8 mouse cellular contexts compared by ENCODE assay signal in the genomic region with DNA sequence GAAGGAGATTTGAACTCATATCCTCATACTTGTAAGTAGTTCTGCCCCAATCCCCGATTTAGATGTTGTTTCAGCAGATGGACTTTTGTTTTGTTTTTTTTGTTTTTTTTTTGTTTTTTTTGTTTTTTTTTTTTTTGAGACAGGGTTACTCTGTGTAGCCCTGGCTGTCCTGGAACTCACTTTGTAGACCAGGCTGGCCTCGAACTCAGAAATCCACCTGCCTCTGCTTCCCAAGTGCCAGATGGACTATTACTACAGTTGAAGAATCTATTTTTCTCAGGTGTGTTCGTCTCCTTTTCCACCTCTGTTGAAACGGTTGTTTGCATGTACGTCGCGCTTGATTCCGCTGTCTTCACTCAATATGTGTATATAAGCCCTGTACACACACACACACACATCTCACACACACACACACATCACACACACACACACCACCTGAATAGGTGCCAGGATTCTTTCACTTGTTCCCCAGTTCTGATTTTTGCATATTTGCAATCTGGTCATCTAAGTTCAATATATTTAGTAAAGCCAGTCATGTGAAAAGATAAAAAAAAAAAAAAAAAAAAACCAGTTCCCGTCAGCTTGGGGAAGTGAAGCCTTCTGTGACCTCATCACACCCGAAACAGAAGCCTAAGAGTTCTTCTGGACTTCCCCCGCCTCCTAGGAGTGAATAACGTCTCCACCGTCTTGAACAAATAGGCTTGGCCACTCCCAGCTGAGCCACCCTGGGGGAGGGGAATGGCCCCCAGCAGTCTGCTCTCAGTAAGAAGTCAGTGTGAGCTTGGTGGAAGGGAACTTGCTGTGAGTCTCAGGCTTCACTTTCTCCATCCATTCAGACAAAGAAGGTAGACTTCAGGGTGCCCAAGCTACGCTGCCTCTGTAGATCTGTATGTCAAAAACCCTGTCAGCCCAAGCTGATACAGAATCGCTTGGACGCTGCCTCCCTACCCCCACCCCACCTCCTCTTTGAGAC. TPM values are rescaled to one million over a fixed set of nuclear protein-coding genes. Genes with fewer than 3 reads are reported as not detected.
DNase-seq lines count a peak whose midpoint lies in the region; ATAC-seq and TF ChIP-seq lines count a peak whose summit lies in the region.

No protein-coding gene starts in this region.

- H3K4me3 ChIP-seq in heart, embryonic 11.5 days (ENCODE audit: low read depth, low read length), result no peak overlapping the region
- peak overlapping the region; percentile 8; the same call in 1 of the 2 replicates for H3K4me3 ChIP-seq in liver, embryonic 12.5 days
- H3K4me3 ChIP-seq in small intestine, adult 2 months (ENCODE audit: low read depth, low read length), result no peak overlapping the region
- no peak overlapping the region for H3K4me3 ChIP-seq in hindbrain, embryonic 16.5 days (ENCODE audit: low read length)

- no peaks in the 10 kb centered on the region for H3K9me3 ChIP-seq in heart, embryonic 11.5 days (replicated peaks; ENCODE audit: control insufficient read depth, low read length)
- H3K9me3 ChIP-seq in liver, embryonic 12.5 days (replicated peaks), result no peaks in the 10 kb centered on the region
- no peaks in the 10 kb centered on the region for H3K9me3 ChIP-seq in hindbrain, embryonic 16.5 days (ENCODE audit: control insufficient read depth, low read length)

- no peaks in the 10 kb centered on the region for H3K36me3 ChIP-seq in heart, embryonic 11.5 days (ENCODE audit: control insufficient read depth, insufficient read depth, low read length)
- no peaks in the 10 kb centered on the region for H3K36me3 ChIP-seq in liver, embryonic 12.5 days
- no peaks in the 10 kb centered on the region for H3K36me3 ChIP-seq in small intestine, adult 2 months (ENCODE audit: control insufficient read depth, insufficient read depth, low read length)
- no peaks in the 10 kb centered on the region for H3K36me3 ChIP-seq in hindbrain, embryonic 16.5 days (ENCODE audit: control insufficient read depth, insufficient read depth, low read length)

- 0 out of 2 replicates have a peak, but pooled peaks cover 4% of the 10 kb centered on the region for H3K4me1 ChIP-seq in heart, embryonic 11.5 days (ENCODE audit: control insufficient read depth, insufficient read depth, low read length)
- H3K4me1 ChIP-seq in liver, embryonic 12.5 days, result peaks cover 36% of the 10 kb centered on the region
- H3K4me1 ChIP-seq in small intestine, adult 2 months (ENCODE audit: control insufficient read depth, insufficient read depth, insufficient read length, low read length), result peaks cover 4% of the 10 kb centered on the region; the same call in 1 of the 2 replicates
- H3K4me1 ChIP-seq in hindbrain, embryonic 16.5 days (ENCODE audit: control insufficient read depth, insufficient read depth, low read depth, low read length), result peaks cover 9% of the 10 kb centered on the region

- no peak overlapping the region for H3K9ac ChIP-seq in heart, embryonic 11.5 days (ENCODE audit: low read depth, low read length)
- H3K9ac ChIP-seq in liver, embryonic 12.5 days, result peak overlapping the region; percentile 38
- no peak overlapping the region for H3K9ac ChIP-seq in hindbrain, embryonic 16.5 days (ENCODE audit: low read depth, low read length)

- no peak for TF ChIP-seq CTCF in small intestine, adult 2 months (IDR thresholded peaks at IDR 0.05; ENCODE audit: extremely low read depth, insufficient read length, insufficient replicate concordance, low read depth, low read length)

- no peak overlapping the region; the same call in 1 of the 2 replicates for H3K4me2 ChIP-seq in heart, embryonic 11.5 days
- H3K4me2 ChIP-seq in liver, embryonic 12.5 days, result peak overlapping the region; percentile 50
- H3K4me2 ChIP-seq in hindbrain, embryonic 16.5 days (ENCODE audit: low read length), result no peak overlapping the region

- TF ChIP-seq POLR2A in small intestine, adult 2 months (IDR thresholded peaks at IDR 0.05; ENCODE audit: low read depth, low read length), result no peak

- DNase-seq in heart, adult 18-20 months, result peak; percentile 46 to 84
- peak; percentile 52 for DNase-seq in adipocyte (ENCODE audit: low spot score)
- no peak for DNase-seq in c-Kit-positive CD71-positive TER-119-positive erythroid progenitor cells, embryonic 14.5 days (ENCODE audit: low spot score)
- DNase-seq in urinary bladder, postnatal 25 days (ENCODE audit: low spot score), result no peak

- no peak for ATAC-seq in heart, embryonic 11.5 days (replicated peaks; ENCODE audit: insufficient number of reproducible peaks, low FRiP score, low TSS enrichment)
- ATAC-seq in liver, embryonic 12.5 days, result no peak
- no peak for ATAC-seq in hindbrain, embryonic 16.5 days

- 46% methylated on average over 16 of the region's 16 CpGs for WGBS in heart, embryonic 11.5 days (ENCODE audit: insufficient replicate concordance)
- WGBS in liver, embryonic 12.5 days (ENCODE audit: insufficient replicate concordance), result 38% methylated on average over 16 of the region's 16 CpGs
- 33% methylated on average over 16 of the region's 16 CpGs for WGBS in small intestine, adult 2 months
- WGBS in hindbrain, embryonic 16.5 days, result 52% methylated on average over 16 of the region's 16 CpGs

- no peaks in the 10 kb centered on the region for H3K27me3 ChIP-seq in heart, embryonic 11.5 days (ENCODE audit: control insufficient read depth, insufficient read depth, low read length)
- H3K27me3 ChIP-seq in liver, embryonic 12.5 days (replicated peaks), result no peaks in the 10 kb centered on the region
- H3K27me3 ChIP-seq in small intestine, adult 2 months (ENCODE audit: control insufficient read depth, insufficient read depth, low read length), result no peaks in the 10 kb centered on the region
- no peaks in the 10 kb centered on the region for H3K27me3 ChIP-seq in hindbrain, embryonic 16.5 days (replicated peaks; ENCODE audit: control insufficient read depth, insufficient read depth, low read length)

- no peak overlapping the region for H3K27ac ChIP-seq in heart, embryonic 11.5 days (ENCODE audit: low read depth, low read length)
- peak overlapping the region; percentile 1; the same call in 1 of the 2 replicates for H3K27ac ChIP-seq in liver, embryonic 12.5 days
- peak overlapping the region; percentile 77 for H3K27ac ChIP-seq in small intestine, adult 2 months (ENCODE audit: insufficient read depth, low read depth, low read length)
- H3K27ac ChIP-seq in hindbrain, embryonic 16.5 days (ENCODE audit: low read depth, low read length), result no peak overlapping the region

RNA-seq across cellular contexts. Expression of a gene that starts 2.7 kb away (rescaled TPM):
- 10 to 100 TPM; 35.3 to 38.3 TPM for total RNA-seq in heart, adult 18-20 months (2021)
- 35.6 and 35.7 TPM in 2 replicates for polyA plus RNA-seq in heart, embryonic 11.5 days (2014; fragmentation: Nextera tagmentation; extraction: Ambion mirVana)
- polyA plus RNA-seq in liver, embryonic 12.5 days (2016; fragmentation: Nextera tagmentation; extraction: Ambion mirVana), result 15.7 and 17.2 TPM in 2 replicates
- polyA plus RNA-seq in small intestine, adult 2 months (2012; rRNA removed), result 11.3 and 19.6 TPM in 2 replicates
- polyA plus RNA-seq in hindbrain, embryonic 16.5 days (2015; fragmentation: Nextera tagmentation; extraction: Ambion mirVana), result 42.7 and 49.9 TPM in 2 replicates

RNA-seq across cellular contexts. Expression of a gene that starts 18.0 kb away (rescaled TPM):
- 10 to 100 TPM; 51.1 to 54.2 TPM for total RNA-seq in heart, adult 18-20 months (2021)
- 22.7 TPM in 2 replicates for polyA plus RNA-seq in heart, embryonic 11.5 days (2014; fragmentation: Nextera tagmentation; extraction: Ambion mirVana)
- polyA plus RNA-seq in liver, embryonic 12.5 days (2016; fragmentation: Nextera tagmentation; extraction: Ambion mirVana), result 26.6 and 27.1 TPM in 2 replicates
- polyA plus RNA-seq in small intestine, adult 2 months (2012; rRNA removed), result 49.4 and 108 TPM in 2 replicates
- polyA plus RNA-seq in hindbrain, embryonic 16.5 days (2015; fragmentation: Nextera tagmentation; extraction: Ambion mirVana), result 16.1 and 16.2 TPM in 2 replicates

RNA-seq across cellular contexts. Expression of a gene that starts 27.0 kb away (rescaled TPM):
- total RNA-seq in heart, adult 18-20 months (2021), result 10 to 100 TPM; 16.1 to 19.0 TPM
- polyA plus RNA-seq in heart, embryonic 11.5 days (2014; fragmentation: Nextera tagmentation; extraction: Ambion mirVana), result 17.9 and 21.0 TPM in 2 replicates
- 14.0 and 14.7 TPM in 2 replicates for polyA plus RNA-seq in liver, embryonic 12.5 days (2016; fragmentation: Nextera tagmentation; extraction: Ambion mirVana)
- 12.6 and 14.7 TPM in 2 replicates for polyA plus RNA-seq in small intestine, adult 2 months (2012; rRNA removed)
- 35.1 and 43.7 TPM in 2 replicates for polyA plus RNA-seq in hindbrain, embryonic 16.5 days (2015; fragmentation: Nextera tagmentation; extraction: Ambion mirVana)

RNA-seq across cellular contexts. Expression of a gene that starts 27.1 kb away (rescaled TPM):
- 10 to 100 TPM; 81.0 to 83.5 TPM for total RNA-seq in heart, adult 18-20 months (2021)
- polyA plus RNA-seq in heart, embryonic 11.5 days (2014; fragmentation: Nextera tagmentation; extraction: Ambion mirVana), result 97.7 and 104 TPM in 2 replicates
- 83.1 and 87.3 TPM in 2 replicates for polyA plus RNA-seq in liver, embryonic 12.5 days (2016; fragmentation: Nextera tagmentation; extraction: Ambion mirVana)
- 11.8 and 13.3 TPM in 2 replicates for polyA plus RNA-seq in small intestine, adult 2 months (2012; rRNA removed)
- polyA plus RNA-seq in hindbrain, embryonic 16.5 days (2015; fragmentation: Nextera tagmentation; extraction: Ambion mirVana), result 79.9 and 82.2 TPM in 2 replicates

Comparison
In these comparisons a context has a peak if more than half of its experiments do, and no peak if none do; other contexts are left out.
1. DNase-seq: peak in heart, adult 18-20 months (2 of 2) and adipocyte (single experiment); none in c-Kit-positive CD71-positive TER-119-positive erythroid progenitor cells, embryonic 14.5 days (single experiment) and urinary bladder, postnatal 25 days (single experiment).
2. H3K27ac ChIP-seq: peak in liver, embryonic 12.5 days (single experiment) and small intestine, adult 2 months (single experiment); none in heart, embryonic 11.5 days (single experiment) and hindbrain, embryonic 16.5 days (single experiment).